Mouse (Mus musculus) megakaryocyte, embryonic 14.5 days (primary cell): ENCODE measurements at regions not wholly inside any gene's neighbourhood (a gene's known extent, or its start where the extent isn't known, plus 50 kb on each side); places are given as distances from the start of the nearest gene placed in this dataset.

Experiments
- H3K27me3 ChIP-seq: replicated peaks from 2 replicates; pipeline ENCODE3; 2012; ENCODE audit warnings: inconsistent platforms
- H3K36me3 ChIP-seq: replicated peaks from 2 replicates; pipeline ENCODE3; 2012; ENCODE audit warnings: low read length, inconsistent platforms, mixed read lengths
- H3K4me1 ChIP-seq: 2 replicates; pipeline ENCODE4 v1.6.1; 2012; ENCODE audit warnings: inconsistent platforms
- H3K4me3 ChIP-seq: replicated peaks from 2 replicates; pipeline ENCODE3; 2012; ENCODE audit warnings: moderate library complexity, mild to moderate bottlenecking, inconsistent platforms
- H3K9me3 ChIP-seq: 2 replicates; pipeline ENCODE4 v1.6.1; 2012; ENCODE audit warnings: inconsistent platforms
- FLI1 ChIP-seq: IDR thresholded peaks from 2 replicates; pipeline ENCODE4 v1.6.1; 2012; ENCODE audit warnings: low read length, inconsistent platforms, mixed read lengths
- GATA1 ChIP-seq: IDR thresholded peaks from 3 replicates; pipeline ENCODE4 v1.6.1; 2012; ENCODE audit warnings: mixed read lengths, low read length, inconsistent platforms, borderline replicate concordance

DNA sequence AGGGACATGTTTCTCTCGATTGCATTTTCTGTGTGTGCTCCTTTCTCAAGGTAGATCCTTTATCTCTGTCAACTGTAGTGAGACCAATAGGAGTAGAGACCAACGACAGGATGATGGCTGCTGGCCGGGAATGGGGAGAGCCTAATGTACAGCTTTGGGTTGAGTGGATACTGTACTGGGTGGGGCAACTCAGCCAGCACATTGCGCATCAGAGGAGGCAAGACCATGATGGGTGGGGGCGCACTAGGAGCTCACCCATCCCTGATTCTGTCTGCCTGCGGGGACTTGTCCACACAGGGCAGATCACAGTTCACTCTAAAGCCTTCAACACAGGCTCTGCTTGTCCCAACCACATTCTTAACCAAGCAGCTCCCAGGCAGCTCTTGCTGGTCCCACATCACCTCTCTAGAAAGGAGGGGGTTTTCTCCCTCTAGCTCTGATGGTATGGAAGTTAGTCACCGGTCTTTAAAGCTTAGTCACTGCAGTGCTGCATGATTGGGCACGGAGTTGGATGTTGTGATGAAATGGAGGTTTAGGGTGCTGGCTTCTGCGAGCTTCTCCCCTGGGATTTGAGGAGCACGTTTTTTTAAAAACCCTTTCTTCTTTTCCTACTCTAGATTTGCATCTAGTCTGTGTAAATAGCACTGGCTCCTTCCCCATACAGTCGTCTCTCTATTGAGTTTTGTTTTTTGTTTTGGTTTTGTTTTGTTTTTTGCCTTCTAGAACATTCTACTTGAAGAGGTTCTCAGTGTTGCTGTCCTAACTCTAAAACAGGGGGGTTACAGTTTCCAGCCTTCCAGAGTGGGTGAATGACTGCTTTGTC is 118.3 kb upstream of the Frmd6 start:
- no peaks in the 10 kb centered on the region for H3K9me3 ChIP-seq

DNA sequence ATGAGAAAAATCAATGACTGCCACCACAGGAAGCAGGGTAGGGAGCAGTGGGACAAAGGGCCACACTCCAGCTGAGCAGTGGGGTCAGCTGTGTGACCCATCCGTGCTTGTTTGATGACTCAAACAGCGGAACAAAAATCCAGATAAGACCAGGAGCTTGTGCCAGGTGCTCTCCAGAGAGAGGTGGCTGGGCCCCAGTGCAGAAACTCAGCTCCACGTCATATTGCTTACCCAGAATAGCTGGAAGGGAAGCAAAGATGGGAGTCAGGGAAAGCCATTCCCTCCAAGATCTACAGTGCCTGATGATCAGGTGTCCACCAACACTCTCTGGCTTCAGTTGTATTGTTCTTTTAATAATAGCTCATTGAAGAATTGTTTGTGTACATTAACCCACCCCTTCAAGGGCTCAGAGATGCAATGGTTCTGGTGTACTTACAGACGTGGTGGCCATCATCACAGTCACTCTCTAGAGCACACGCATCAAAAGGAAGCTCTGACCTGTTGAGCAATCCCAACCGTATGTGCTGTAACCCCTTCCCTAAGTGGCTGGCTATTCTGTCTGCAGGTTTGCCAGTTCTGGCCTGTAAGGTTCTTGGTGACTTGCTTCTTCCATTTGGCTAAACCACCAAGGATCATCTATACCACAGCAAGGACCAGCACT is 117.6 kb upstream of the Frmd6 start:
- Histone ChIP-seq H3K36me3 (no peaks in the 10 kb centered on the region), H3K4me3 (peak overlapping the region; percentile 50), H3K27me3 (peaks cover 2% of the 10 kb centered on the region), H3K9me3 (no peaks in the 10 kb centered on the region), H3K4me1 (peaks cover 20% of the 10 kb centered on the region)
- TF ChIP-seq GATA1: no peak
- no peak for TF ChIP-seq FLI1

More for the DNA sequence above, 118.3 kb upstream of the Frmd6 start:
- peaks cover 4% of the 10 kb centered on the region for H3K27me3 ChIP-seq
- no peaks in the 10 kb centered on the region for H3K36me3 ChIP-seq
- H3K4me3 ChIP-seq: no peak overlapping the region
- H3K4me1 ChIP-seq: peaks cover 25% of the 10 kb centered on the region
- TF ChIP-seq FLI1: no peak
- no peak for TF ChIP-seq GATA1

DNA sequence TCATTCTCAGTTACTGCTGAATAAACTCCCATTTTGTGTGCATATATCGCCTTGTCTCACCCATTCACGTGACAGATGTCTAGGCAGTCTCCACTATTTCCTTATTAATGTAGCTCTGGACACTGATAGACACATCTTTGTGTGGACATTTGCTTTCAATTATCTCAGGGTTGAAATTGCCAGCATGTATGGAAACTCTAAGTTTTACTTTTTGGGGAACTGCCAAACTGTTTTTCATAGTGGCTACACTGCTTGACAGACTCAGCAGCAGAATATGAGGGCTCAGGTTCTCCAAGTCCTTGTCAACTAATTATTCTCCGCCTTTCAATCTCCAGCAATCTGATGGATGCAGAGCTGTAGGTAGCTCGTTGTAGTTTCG is 117.0 kb upstream of the Frmd6 start:
- Histone ChIP-seq H3K4me1 (peaks cover 24% of the 10 kb centered on the region), H3K4me3 (no peak overlapping the region), H3K9me3 (no peaks in the 10 kb centered on the region), H3K27me3 (peaks cover 2% of the 10 kb centered on the region), H3K36me3 (no peaks in the 10 kb centered on the region)
- no peak for TF ChIP-seq FLI1
- no peak for TF ChIP-seq GATA1

DNA sequence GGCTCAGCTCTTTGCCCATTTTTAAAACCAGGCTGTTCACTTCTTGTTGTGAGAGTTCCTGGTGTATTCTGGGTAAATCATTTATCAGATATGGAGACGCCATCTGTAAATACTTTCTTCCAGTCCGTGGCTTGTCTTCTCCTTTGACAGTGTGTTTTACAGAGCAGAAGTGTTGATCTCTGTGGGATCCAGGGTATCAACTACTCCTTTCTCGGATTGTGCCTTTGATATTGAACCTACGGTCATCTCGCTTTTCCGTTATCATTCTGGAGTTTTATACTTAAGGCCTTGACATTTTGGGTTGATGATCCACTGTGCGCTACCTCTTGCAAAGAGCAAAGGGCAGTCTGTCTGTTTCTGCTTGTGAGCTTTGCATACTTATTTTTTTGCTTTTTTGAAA is 115.0 kb upstream of the Frmd6 start:
- H3K9me3 ChIP-seq: no peaks in the 10 kb centered on the region
- no peaks in the 10 kb centered on the region for H3K36me3 ChIP-seq
- no peak overlapping the region for H3K4me3 ChIP-seq
- TF ChIP-seq GATA1 (no peak), FLI1 (no peak)
- H3K4me1 ChIP-seq: peaks cover 30% of the 10 kb centered on the region
- H3K27me3 ChIP-seq: no peaks in the 10 kb centered on the region

DNA sequence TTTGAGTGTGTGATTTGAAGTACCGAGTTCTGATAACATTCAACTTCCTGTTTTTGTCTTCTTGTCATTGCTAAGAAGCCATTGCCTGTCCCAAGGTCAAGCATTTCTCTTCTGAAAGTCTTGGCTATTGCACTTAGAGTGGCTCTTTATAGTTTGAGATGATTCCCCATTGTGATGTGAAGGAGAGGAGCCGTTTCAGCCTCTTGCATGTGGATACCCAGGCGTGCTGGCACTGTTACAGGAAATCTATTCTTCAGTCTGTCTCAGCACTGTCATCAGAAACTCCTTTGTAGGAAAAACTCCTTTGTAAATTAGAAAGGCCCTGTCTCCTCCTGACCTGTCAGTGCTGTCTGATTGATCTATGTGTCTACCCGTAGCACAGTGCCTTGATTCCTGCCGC is 114.3 kb upstream of the Frmd6 start:
- no peaks in the 10 kb centered on the region for H3K36me3 ChIP-seq
- no peak for TF ChIP-seq FLI1
- no peak for TF ChIP-seq GATA1
- no peak overlapping the region for H3K4me3 ChIP-seq
- no peaks in the 10 kb centered on the region for H3K27me3 ChIP-seq
- H3K9me3 ChIP-seq: peaks cover 4% of the 10 kb centered on the region
- H3K4me1 ChIP-seq: peaks cover 30% of the 10 kb centered on the region

DNA sequence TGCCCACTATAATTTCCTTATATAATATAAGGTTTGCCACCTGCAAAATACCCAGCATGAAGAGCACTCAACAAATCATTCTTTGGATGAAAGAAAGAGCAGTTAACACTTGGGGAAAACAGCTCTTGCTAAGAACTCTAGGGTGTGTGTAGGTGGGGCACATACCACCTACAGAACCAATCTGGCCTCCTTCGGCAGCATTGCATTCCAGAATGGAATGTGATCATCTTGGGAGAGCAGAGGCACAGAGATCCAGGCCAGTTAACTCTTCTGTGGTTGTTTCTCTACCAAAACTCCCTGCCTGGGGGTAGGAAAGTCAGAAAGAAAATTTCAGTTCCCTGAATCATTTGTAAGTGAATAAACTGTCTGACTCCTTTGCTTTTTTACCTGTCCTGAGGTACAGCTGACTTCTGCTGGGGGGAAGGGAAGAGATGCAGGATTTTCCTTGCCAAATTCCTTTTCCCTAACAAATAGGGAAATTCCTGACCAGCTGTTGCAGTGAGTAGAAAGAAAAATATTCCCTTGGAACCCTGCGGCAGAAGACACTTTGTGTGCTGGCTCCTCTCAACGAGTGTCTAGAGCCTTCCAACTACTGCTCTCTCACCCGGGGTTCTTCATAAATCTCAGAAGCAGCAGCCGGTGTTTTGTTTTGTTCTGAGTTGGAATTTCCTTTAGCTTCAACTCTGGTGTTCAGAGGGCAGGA is 112.8 kb upstream of the Frmd6 start:
- no peaks in the 10 kb centered on the region for H3K27me3 ChIP-seq
- H3K4me3 ChIP-seq: no peak overlapping the region
- peaks cover 6% of the 10 kb centered on the region for H3K9me3 ChIP-seq
- peaks cover 22% of the 10 kb centered on the region for H3K4me1 ChIP-seq
- no peaks in the 10 kb centered on the region for H3K36me3 ChIP-seq
- no peak for TF ChIP-seq FLI1
- TF ChIP-seq GATA1: no peak

DNA sequence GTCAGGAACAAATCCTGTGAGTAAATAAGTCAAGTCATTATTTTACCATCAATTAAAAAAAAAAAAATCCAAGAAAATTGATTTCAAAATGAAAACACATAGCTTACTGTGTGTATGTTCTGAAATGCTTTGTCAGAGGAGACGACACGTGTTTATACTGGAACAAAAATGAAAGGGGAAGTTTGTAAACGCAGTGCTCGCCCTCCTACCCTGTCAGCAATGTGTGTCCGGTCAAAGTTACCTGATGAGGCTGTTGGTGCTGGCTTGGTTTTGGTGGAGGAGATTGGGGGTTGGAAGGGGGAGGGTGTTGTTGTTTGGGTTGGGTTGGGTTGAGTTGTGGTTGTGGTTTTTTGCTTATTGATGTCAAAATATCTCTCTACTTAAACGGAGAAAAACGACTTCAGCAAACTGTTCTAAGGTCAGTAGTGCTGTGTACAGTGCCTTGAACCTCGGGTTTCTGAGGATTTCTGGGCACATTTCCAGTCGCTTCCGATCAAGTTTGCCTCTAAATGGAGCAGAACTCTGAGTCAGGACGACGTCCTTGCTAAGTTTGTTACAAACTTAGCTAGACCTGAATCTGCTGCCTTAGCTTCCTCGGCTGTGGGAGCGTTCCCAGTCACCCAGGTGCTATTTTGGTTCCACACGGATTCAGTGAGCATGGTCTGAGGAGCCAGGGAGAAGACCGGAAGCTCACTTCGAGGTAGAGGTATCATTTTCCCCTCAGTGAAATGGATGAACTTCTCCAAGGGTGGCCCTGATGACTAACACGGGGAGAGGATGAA is 111.6 kb upstream of the Frmd6 start:
- Histone ChIP-seq H3K4me3 (peak overlapping the region; percentile 86), H3K9me3 (peaks cover 6% of the 10 kb centered on the region), H3K36me3 (no peaks in the 10 kb centered on the region), H3K27me3 (no peaks in the 10 kb centered on the region), H3K4me1 (peaks cover 14% of the 10 kb centered on the region)
- no peak for TF ChIP-seq FLI1
- TF ChIP-seq GATA1: no peak

DNA sequence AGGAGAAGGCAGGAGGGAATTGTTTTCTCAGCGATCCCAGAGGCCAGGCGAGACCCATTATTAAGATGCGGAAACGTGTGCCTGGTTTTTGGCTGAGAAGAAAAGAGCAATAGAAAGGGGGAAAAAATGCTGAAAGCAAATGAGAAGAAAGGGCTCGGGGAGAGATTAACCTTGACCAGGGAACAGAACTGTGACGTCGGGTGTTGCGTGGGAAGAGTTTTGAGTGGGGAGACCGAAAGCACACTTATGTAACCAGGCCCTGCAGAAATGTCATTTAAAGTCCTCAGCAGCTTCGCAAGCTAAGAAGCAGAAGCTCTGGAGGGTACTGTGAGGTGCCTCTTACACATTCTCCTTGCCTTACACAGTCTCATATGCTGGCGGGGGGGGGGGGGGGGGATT is 111.0 kb upstream of the Frmd6 start:
- Histone ChIP-seq H3K4me3 (peak overlapping the region; percentile 86), H3K4me1 (peaks cover 14% of the 10 kb centered on the region), H3K27me3 (no peaks in the 10 kb centered on the region), H3K9me3 (peaks cover 6% of the 10 kb centered on the region), H3K36me3 (no peaks in the 10 kb centered on the region)
- no peak for TF ChIP-seq GATA1
- TF ChIP-seq FLI1: no peak

DNA sequence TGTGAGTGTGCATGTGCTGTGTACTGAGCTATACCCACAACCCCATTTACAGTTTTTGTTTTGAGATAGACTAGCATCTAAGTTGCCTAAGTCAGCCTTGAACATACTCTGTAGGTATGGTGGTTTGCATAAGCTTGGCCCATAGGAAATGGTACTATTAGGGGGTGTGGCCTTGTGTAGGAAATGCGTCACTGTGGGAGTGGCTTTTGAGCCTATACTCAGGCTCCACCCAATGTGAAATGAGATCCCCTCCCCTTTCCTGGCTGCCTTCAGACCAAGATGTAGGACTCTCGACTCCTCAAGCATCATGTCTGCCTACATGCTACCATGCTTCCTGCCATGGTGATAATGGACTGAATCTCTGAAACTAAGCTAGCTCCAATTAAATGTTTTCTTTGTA is 109.5 kb upstream of the Frmd6 start:
- H3K27me3 ChIP-seq: no peaks in the 10 kb centered on the region
- H3K4me1 ChIP-seq: peaks cover 18% of the 10 kb centered on the region
- H3K9me3 ChIP-seq: peaks cover 6% of the 10 kb centered on the region
- TF ChIP-seq FLI1: no peak
- no peak for TF ChIP-seq GATA1
- H3K36me3 ChIP-seq: no peaks in the 10 kb centered on the region
- H3K4me3 ChIP-seq: no peak overlapping the region
